Mouse (Mus musculus) midbrain, embryonic 13.5 days (tissue): ENCODE data around the gene Tubb3. TPM values are rescaled to one million over a fixed set of nuclear protein-coding genes. Genes with fewer than 3 reads are reported as not detected.

Source experiments
- ATAC-seq: fragments of 200-750 bp; cut with Nextera tagmentation; 2 replicates; pipeline ENCODE4 v1.8.0; 2017; ENCODE audit warnings: mild to moderate bottlenecking, moderate TSS enrichment, moderate library complexity
- H3K27ac ChIP-seq: fragments of 300-500 bp; sonication (generic); 2 replicates; pipeline ENCODE4 v1.5.1; 2015; ENCODE audit warnings: inconsistent platforms, mild to moderate bottlenecking, moderate library complexity
- H3K27me3 ChIP-seq: fragments of 300-500 bp; sonication (generic); 2 replicates; pipeline ENCODE4 v1.6.1; 2015; ENCODE audit warnings: mild to moderate bottlenecking, inconsistent platforms
- H3K36me3 ChIP-seq: fragments of 300-500 bp; sonication (generic); 2 replicates; pipeline ENCODE4 v1.6.1; 2015; ENCODE audit warnings: mild to moderate bottlenecking, inconsistent platforms
- H3K4me1 ChIP-seq: fragments of 300-500 bp; sonication (generic); replicated peaks from 2 replicates; pipeline ENCODE4 v1.6.1; 2015; ENCODE audit warnings: inconsistent platforms
- H3K4me2 ChIP-seq: fragments of 300-500 bp; sonication (generic); replicated peaks from 2 replicates; pipeline ENCODE4 v1.6.1; 2015; ENCODE audit warnings: moderate library complexity, mild to moderate bottlenecking, inconsistent platforms
- H3K4me3 ChIP-seq: fragments of 300-500 bp; sonication (generic); replicated peaks from 2 replicates; pipeline ENCODE4 v1.5.1; 2015; ENCODE audit warnings: mild to moderate bottlenecking, inconsistent platforms
- H3K9ac ChIP-seq: fragments of 300-500 bp; sonication (generic); replicated peaks from 2 replicates; pipeline ENCODE4 v1.6.1; 2015; ENCODE audit warnings: mild to moderate bottlenecking, inconsistent platforms
- H3K9me3 ChIP-seq: fragments of 300-500 bp; sonication (generic); 2 replicates; pipeline ENCODE4 v1.6.1; 2016; ENCODE audit warnings: mild to moderate bottlenecking, inconsistent platforms
- WGBS: fragments of 180-500 bp; shearing (Covaris S2); methylation state at CpG from one replicate; pipeline ENCODE4 v1.1.7; 2015; 5-methylcytosine and 5-hydroxymethylcytosine counted together
- polyA plus RNA-seq: library from polyadenylated mRNA; unstranded; fragments of >200 nt; fragmentation: Nextera tagmentation; extraction: Ambion mirVana; gene quantifications from 2 replicates; pipeline ENCODE4 v1.2.1, GENCODE M21; 2015

Tubb3 gene
- polyA plus RNA-seq, result 1,993 and 2,050 TPM in 2 replicates

GRCm38 (mm10) chr8:123411246-123411645 lies at the start of gene Tubb3:
Tubb3 (plus strand) TSS chr8:123411424.
- peaks cover 59% of the 10 kb centered on the region for H3K4me1 ChIP-seq

GRCm38 (mm10) chr8:123373403-123374238 lies 37.6 kb upstream of the Tubb3 start, which contains the start of gene Tcf25:
Tcf25 (plus strand) TSS chr8:123373753.
- peak within 1 kb of the TSS; percentile 87 for H3K9ac ChIP-seq
- H3K27ac ChIP-seq, result peak within 1 kb of the TSS; percentile 96
- ATAC-seq, result peak; percentile 94
- H3K4me2 ChIP-seq, result peak within 1 kb of the TSS; percentile 74
- H3K27me3 ChIP-seq, result no peaks in the 10 kb centered on the region
- no peaks in the 10 kb centered on the region for H3K9me3 ChIP-seq
- peak within 1 kb of the TSS; percentile 75 for H3K4me3 ChIP-seq
- peaks cover 33% of the 10 kb centered on the region for H3K36me3 ChIP-seq
- peaks cover 31% of the 10 kb centered on the region for H3K4me1 ChIP-seq
- under 1% methylated on average over 75 of the region's 75 CpGs for WGBS

More at GRCm38 (mm10) chr8:123411246-123411645, at the start of gene Tubb3:
- 0 out of 2 replicates have a peak, but pooled peaks cover under 1% of the 10 kb centered on the region for H3K36me3 ChIP-seq
- H3K4me3 ChIP-seq, result peak within 1 kb of the TSS; percentile 98
- H3K27ac ChIP-seq, result peak within 1 kb of the TSS; percentile 99
- peak; percentile 93 for ATAC-seq
- peak within 1 kb of the TSS; percentile 90 for H3K4me2 ChIP-seq
- H3K9me3 ChIP-seq, result no peaks in the 10 kb centered on the region
- peak within 1 kb of the TSS; percentile 100 for H3K9ac ChIP-seq
- H3K27me3 ChIP-seq, result no peaks in the 10 kb centered on the region
- WGBS, result under 1% methylated on average over 29 of the region's 29 CpGs

GRCm38 (mm10) chr8:123374239-123374578 lies 37.0 kb upstream of the Tubb3 start:
- Histone ChIP-seq H3K9ac (peak overlapping the region; percentile 87), H3K4me3 (peak overlapping the region; percentile 75), H3K4me2 (peak overlapping the region; percentile 74), H3K36me3 (peaks cover 27% of the 10 kb centered on the region), H3K4me1 (peaks cover 31% of the 10 kb centered on the region), H3K9me3 (no peaks in the 10 kb centered on the region), H3K27me3 (no peaks in the 10 kb centered on the region), H3K27ac (peak overlapping the region; percentile 96)
- peak; percentile 73 for ATAC-seq
- 1% methylated on average over 20 of the region's 20 CpGs for WGBS

GRCm38 (mm10) chr8:123375701-123376100 lies 35.5 kb upstream of the Tubb3 start:
- Histone ChIP-seq H3K4me1 (peaks cover 31% of the 10 kb centered on the region), H3K27me3 (no peaks in the 10 kb centered on the region), H3K27ac (peak overlapping the region; percentile 53; the same call in 1 of the 2 replicates), H3K9ac (peak overlapping the region; percentile 87), H3K4me3 (no peak overlapping the region), H3K9me3 (no peaks in the 10 kb centered on the region), H3K36me3 (peaks cover 19% of the 10 kb centered on the region; the same call in 1 of the 2 replicates), H3K4me2 (0 out of 2 replicates have a peak overlapping the region, but pooled peaks have one; percentile 5)
- 88% methylated on average over 10 of the region's 10 CpGs for WGBS
- ATAC-seq, result no peak

GRCm38 (mm10) chr8:123376106-123376505 lies 35.1 kb upstream of the Tubb3 start:
- no peak for ATAC-seq
- 59% methylated on average over 8 of the region's 8 CpGs for WGBS
- Histone ChIP-seq H3K4me2 (0 out of 2 replicates have a peak overlapping the region, but pooled peaks have one; percentile 5), H3K9ac (peak overlapping the region; percentile 87), H3K4me1 (peaks cover 31% of the 10 kb centered on the region), H3K27me3 (no peaks in the 10 kb centered on the region), H3K4me3 (no peak overlapping the region), H3K36me3 (peaks cover 22% of the 10 kb centered on the region), H3K27ac (peak overlapping the region; percentile 53; the same call in 1 of the 2 replicates), H3K9me3 (no peaks in the 10 kb centered on the region)

GRCm38 (mm10) chr8:123381711-123382110 lies 29.5 kb upstream of the Tubb3 start:
- Histone ChIP-seq H3K36me3 (peaks cover 67% of the 10 kb centered on the region), H3K9me3 (no peaks in the 10 kb centered on the region), H3K4me3 (no peak overlapping the region), H3K4me1 (peaks cover under 1% of the 10 kb centered on the region; the same call in 1 of the 2 replicates), H3K27ac (no peak overlapping the region), H3K9ac (no peak overlapping the region), H3K27me3 (no peaks in the 10 kb centered on the region), H3K4me2 (no peak overlapping the region)
- no peak for ATAC-seq
- WGBS, result 93% methylated on average over 4 of the region's 4 CpGs

GRCm38 (mm10) chr8:123382516-123382915 lies 28.7 kb upstream of the Tubb3 start:
- no peaks in the 10 kb centered on the region for H3K4me1 ChIP-seq
- 95% methylated on average over 8 of the region's 8 CpGs for WGBS
- no peaks in the 10 kb centered on the region for H3K9me3 ChIP-seq
- ATAC-seq, result no peak
- H3K9ac ChIP-seq, result no peak overlapping the region
- H3K27ac ChIP-seq, result no peak overlapping the region
- peaks cover 75% of the 10 kb centered on the region for H3K36me3 ChIP-seq
- H3K4me2 ChIP-seq, result no peak overlapping the region
- no peaks in the 10 kb centered on the region for H3K27me3 ChIP-seq
- no peak overlapping the region for H3K4me3 ChIP-seq

GRCm38 (mm10) chr8:123384883-123385540 lies 26.2 kb upstream of the Tubb3 start:
- no peaks in the 10 kb centered on the region for H3K4me1 ChIP-seq
- H3K27ac ChIP-seq, result no peak overlapping the region
- no peak overlapping the region for H3K9ac ChIP-seq
- ATAC-seq, result no peak
- no peaks in the 10 kb centered on the region for H3K9me3 ChIP-seq
- no peak overlapping the region for H3K4me2 ChIP-seq
- 73% methylated on average over 9 of the region's 9 CpGs for WGBS
- H3K36me3 ChIP-seq, result peaks cover 94% of the 10 kb centered on the region
- no peak overlapping the region for H3K4me3 ChIP-seq
- H3K27me3 ChIP-seq, result no peaks in the 10 kb centered on the region

GRCm38 (mm10) chr8:123387041-123387440 lies 24.2 kb upstream of the Tubb3 start:
- H3K36me3 ChIP-seq, result peaks cover 99% of the 10 kb centered on the region
- H3K4me1 ChIP-seq, result no peaks in the 10 kb centered on the region
- ATAC-seq, result no peak
- no peaks in the 10 kb centered on the region for H3K27me3 ChIP-seq
- H3K9ac ChIP-seq, result no peak overlapping the region
- H3K9me3 ChIP-seq, result no peaks in the 10 kb centered on the region
- no peak overlapping the region for H3K4me3 ChIP-seq
- no peak overlapping the region for H3K4me2 ChIP-seq
- no peak overlapping the region for H3K27ac ChIP-seq
- WGBS, result 85% methylated on average over 3 of the region's 3 CpGs

GRCm38 (mm10) chr8:123387801-123388200 lies 23.4 kb upstream of the Tubb3 start:
- H3K4me3 ChIP-seq, result no peak overlapping the region
- peaks cover 99% of the 10 kb centered on the region for H3K36me3 ChIP-seq
- H3K4me2 ChIP-seq, result no peak overlapping the region
- H3K27ac ChIP-seq, result no peak overlapping the region
- H3K27me3 ChIP-seq, result no peaks in the 10 kb centered on the region
- H3K4me1 ChIP-seq, result no peaks in the 10 kb centered on the region
- H3K9me3 ChIP-seq, result no peaks in the 10 kb centered on the region
- no peak for ATAC-seq
- no peak overlapping the region for H3K9ac ChIP-seq
- 96% methylated on average over 8 of the region's 8 CpGs for WGBS

GRCm38 (mm10) chr8:123389026-123389425 lies 22.2 kb upstream of the Tubb3 start:
- Histone ChIP-seq H3K27ac (no peak overlapping the region), H3K4me1 (no peaks in the 10 kb centered on the region), H3K36me3 (peaks cover 99% of the 10 kb centered on the region), H3K27me3 (no peaks in the 10 kb centered on the region), H3K4me2 (no peak overlapping the region), H3K9me3 (no peaks in the 10 kb centered on the region), H3K9ac (no peak overlapping the region), H3K4me3 (no peak overlapping the region)
- ATAC-seq, result no peak
- 96% methylated on average over 7 of the region's 7 CpGs for WGBS

- H3K9me3 ChIP-seq, result no peaks in the 10 kb centered on the region
- no peak for ATAC-seq
- no peak overlapping the region for H3K9ac ChIP-seq
- H3K4me2 ChIP-seq, result no peak overlapping the region
- no peaks in the 10 kb centered on the region for H3K4me1 ChIP-seq
- no peak overlapping the region for H3K27ac ChIP-seq
- H3K36me3 ChIP-seq, result peaks cover 100% of the 10 kb centered on the region
- no peaks in the 10 kb centered on the region for H3K27me3 ChIP-seq
- WGBS, result 96% methylated on average over 13 of the region's 13 CpGs
- no peak overlapping the region for H3K4me3 ChIP-seq
Observed at GRCm38 (mm10) chr8:123398308-123398707, 12.9 kb upstream of the Tubb3 start.
